Mouse (Mus musculus): ENCODE measurements around the gene Mbnl2.

Gene Mbnl2

GRCm38 (mm10) chr14:120388818-120389691 lies 113.6 kb downstream of the Mbnl2 start:
- no peak for DNase-seq (ENCODE audit: low spot score)

- DNase-seq (ENCODE audit: low spot score), result no peak
These were observed 114.9 kb downstream of the Mbnl2 start for GRCm38 (mm10) chr14:120390231-120390944.

GRCm38 (mm10) chr14:120391701-120392100 lies 116.2 kb downstream of the Mbnl2 start:
- DNase-seq (ENCODE audit: low spot score), result no peak

GRCm38 (mm10) chr14:120392441-120392840 lies 117.0 kb downstream of the Mbnl2 start:
- DNase-seq (ENCODE audit: low spot score), result no peak

- no peak for DNase-seq (ENCODE audit: low spot score)
These were observed 118.0 kb downstream of the Mbnl2 start for GRCm38 (mm10) chr14:120393441-120393840.

DNA sequence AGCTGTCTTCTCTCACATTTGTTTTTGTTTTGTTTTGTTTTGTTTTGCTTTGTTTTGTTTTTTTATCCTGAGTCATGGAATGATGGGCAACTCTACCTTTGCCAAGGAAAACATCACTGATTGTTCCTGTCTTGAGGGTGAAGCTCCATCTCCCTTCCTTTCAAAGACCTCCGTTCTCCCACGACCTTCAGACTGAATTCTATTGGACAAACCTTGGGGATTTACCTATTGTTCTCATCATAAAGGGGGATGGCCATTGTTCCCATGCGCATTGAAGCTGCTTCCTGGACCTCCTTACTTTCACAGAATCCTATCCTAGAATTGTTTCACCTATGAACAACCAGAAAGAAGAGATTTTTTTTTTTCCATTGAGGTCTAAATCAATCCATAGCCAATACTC lies 118.7 kb downstream of the Mbnl2 start:
- DNase-seq (ENCODE audit: low spot score), result no peak

- DNase-seq (ENCODE audit: low spot score), result no peak
These were observed 119.4 kb downstream of the Mbnl2 start for GRCm38 (mm10) chr14:120394827-120395226.

GRCm38 (mm10) chr14:120395501-120395900 lies 120.0 kb downstream of the Mbnl2 start:
- DNase-seq (ENCODE audit: low spot score), result no peak

DNA sequence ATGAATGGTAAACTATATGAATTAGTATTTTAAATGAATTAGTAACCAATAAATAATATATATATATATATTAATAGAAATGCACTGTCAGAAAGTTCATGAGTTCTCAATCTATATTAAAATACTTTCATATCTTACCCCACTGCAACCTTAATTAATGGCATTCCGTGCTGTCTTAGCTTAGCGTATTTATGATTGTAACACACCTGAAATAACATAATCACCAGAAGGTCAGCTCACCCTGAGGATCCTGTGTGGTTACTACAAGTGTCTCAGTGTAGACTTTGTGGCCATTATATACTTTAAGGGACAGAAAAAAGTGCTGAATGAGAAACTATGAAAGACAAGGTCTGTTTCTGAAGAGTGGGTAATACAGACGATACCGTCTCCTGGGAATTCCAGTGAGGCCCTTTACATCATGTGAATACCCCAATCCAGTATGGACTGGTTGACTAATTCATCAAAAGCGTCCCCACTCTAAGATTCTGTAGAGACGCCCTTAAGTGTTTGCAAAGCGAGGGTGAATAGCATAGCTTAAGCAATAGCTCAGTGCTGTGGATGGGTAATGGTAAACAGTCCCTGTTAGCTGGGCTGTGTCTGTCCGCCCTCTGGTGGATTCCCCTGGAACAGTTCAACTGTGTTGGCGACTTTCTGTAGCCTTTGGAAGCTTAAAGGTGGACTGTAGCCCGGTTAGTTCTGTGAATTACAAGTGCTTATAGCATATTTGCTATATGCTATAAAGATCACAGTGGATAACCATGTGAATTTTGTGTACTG lies 122.6 kb downstream of the Mbnl2 start:
- DNase-seq (ENCODE audit: low spot score), result peak; percentile 68

- no peak for DNase-seq (ENCODE audit: low spot score)
These were observed 124.1 kb downstream of the Mbnl2 start for GRCm38 (mm10) chr14:120399614-120400013.

- peak; percentile 52 for DNase-seq (ENCODE audit: low spot score)
These were observed 125.7 kb downstream of the Mbnl2 start for GRCm38 (mm10) chr14:120401158-120401557.

DNA sequence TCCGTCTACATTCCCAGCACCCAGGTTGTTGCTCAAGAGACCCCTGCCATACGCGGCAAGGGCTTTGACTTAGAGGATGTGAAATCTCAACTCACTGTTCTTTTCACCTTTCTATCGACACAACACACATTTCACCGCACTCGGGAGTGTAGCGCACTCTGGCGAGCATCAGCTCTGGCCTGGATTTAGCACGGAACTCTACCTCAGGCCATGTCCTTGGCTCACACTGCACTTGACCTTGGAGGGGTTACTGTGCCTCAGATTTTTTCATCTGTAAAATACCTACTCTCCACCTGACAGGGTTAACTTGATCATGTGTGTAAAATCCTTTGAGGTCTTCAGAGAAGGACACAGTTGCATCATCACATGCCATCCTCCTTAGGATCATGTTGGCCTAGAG lies 127.2 kb downstream of the Mbnl2 start:
- DNase-seq (ENCODE audit: low spot score), result no peak

DNA sequence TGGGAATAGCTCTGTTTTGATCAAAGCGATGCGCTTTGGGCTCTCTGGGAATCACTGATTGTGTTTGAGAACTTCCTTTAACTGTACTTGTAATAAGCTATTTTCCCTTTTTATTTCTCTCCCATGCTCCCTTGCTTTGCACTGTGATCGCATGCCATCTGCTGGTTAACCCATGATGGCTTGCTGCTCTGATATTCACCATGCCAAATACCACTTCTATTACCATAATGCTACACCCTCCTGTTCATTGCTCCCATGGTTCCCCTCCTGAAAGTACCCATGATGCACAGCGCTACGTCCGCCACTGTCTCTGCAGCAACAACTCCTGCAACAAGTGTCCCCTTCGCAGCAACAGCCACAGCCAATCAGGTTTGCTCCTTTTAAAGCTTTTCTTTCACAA lies 128.9 kb downstream of the Mbnl2 start:
- no peak for DNase-seq (ENCODE audit: low spot score)

DNA sequence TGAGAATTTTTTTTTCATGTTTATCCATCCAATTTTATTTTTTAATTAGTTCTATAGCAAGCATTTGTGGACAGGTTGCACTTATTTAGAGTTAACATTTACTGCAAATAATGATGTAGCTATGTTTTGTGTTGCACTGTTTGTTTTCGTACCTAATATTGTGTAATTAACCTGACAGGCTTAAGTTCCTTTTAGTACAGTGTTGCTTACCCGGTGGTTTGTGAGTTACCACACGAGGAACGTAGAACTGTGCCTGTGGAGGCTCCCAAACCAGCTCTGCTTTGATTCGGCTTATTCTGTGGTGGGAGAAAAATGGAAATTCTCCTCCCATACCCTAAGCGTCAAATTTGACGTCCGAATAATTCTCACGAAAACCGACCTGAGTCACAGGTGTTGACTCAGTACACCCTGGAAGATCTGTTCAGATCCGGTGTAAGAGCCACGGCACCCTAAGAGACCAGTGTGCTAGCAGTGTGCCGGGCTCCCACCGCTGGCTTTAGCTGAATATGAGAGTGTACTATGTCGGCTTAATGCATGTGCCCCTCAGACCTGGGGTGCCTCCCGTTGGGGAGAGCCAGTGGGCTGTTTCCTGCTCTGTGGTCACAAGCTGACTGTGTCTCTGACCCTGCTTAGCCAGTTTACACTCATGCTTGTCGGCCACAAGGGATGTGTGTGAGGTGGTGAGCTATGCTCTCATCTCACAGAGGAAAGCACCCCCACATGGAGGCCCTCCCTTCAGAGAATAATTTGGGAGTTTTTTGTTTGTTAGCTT lies 129.5 kb downstream of the Mbnl2 start:
- DNase-seq (ENCODE audit: low spot score), result no peak

GRCm38 (mm10) chr14:120405597-120405996 lies 130.1 kb downstream of the Mbnl2 start:
- DNase-seq (ENCODE audit: low spot score), result no peak

- DNase-seq (ENCODE audit: low spot score), result no peak
These were observed 130.8 kb downstream of the Mbnl2 start for GRCm38 (mm10) chr14:120406271-120406670.

- no peak for DNase-seq (ENCODE audit: low spot score)
These were observed 131.4 kb downstream of the Mbnl2 start for GRCm38 (mm10) chr14:120406820-120407219.

GRCm38 (mm10) chr14:120409854-120410253 lies 134.4 kb downstream of the Mbnl2 start:
- no peak for DNase-seq (ENCODE audit: low spot score)

GRCm38 (mm10) chr14:120416886-120417285 lies 141.4 kb downstream of the Mbnl2 start:
- no peak for DNase-seq (ENCODE audit: low spot score)

DNA sequence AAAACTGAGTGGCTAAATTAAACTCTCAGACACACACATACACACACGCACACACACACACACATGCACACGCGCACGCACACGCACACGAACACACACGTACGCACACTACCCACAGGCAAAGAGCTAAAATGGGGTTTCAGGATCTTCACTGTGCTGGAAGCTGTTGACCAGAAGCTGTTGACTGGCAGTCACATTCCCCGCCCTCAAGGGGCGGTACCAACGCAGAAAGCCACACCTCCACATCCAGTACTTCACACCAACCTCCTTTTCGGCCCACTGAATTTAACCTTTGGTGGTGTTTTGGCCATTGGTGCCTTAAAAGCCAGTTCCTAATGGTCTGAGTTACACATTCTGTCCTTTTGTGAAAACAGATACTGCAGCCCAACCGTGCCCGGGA lies 143.5 kb downstream of the Mbnl2 start:
- no peak for DNase-seq (ENCODE audit: low spot score)

DNA sequence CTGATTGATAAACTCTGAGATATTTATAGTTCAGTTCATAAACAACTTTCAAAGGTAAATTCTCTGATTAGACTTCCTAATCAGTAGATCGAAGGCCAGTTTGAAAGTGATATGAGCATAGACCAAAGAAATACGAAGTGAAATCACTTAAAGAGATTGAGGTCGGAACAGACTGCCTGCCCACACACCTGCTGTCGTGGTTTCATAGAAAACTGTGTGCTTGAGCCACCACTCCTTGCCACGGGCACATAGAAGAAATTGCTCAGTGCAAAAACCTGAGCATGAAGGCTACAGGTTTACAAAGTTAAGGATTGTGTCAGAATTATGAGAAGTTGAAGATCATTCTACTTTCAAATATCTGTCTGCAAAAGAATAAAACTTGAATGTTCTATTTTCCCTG lies 153.0 kb downstream of the Mbnl2 start:
- no peak for DNase-seq (ENCODE audit: low spot score)

DNA sequence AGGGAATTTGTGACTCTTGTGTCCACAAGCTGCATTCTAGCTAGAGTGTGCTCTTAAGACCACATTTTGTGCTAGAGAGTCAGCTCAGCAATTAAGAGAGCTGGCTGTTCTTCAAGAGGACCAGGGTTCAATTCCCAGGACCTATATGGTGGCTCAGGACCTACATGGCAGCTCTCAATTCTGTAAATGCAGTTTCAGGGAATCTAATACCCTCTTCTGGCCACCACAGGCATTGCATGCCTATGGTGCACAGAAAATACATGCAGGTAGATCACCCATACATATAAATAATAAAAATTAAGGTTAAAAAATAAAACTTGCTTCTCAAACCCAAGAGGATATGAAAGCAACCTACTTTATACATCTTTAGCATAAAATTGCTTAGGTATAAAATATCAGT lies 157.3 kb downstream of the Mbnl2 start:
- DNase-seq (ENCODE audit: low spot score), result no peak
